Mouse (Mus musculus): ENCODE results near the gene Cpa2. TPM values are rescaled to one million over a fixed set of nuclear protein-coding genes. Genes with fewer than 3 reads are reported as not detected.

Gene Cpa2
- total RNA-seq, 2 experiments from 2014 or later: not detected

- ATAC-seq (replicated peaks; ENCODE audit: low FRiP score, poor library complexity, severe bottlenecking): no peak
These were observed 32.0 kb downstream of the Cpa2 start for GRCm38 (mm10) chr6:30573380-30573779.

- ATAC-seq (replicated peaks; ENCODE audit: low FRiP score, poor library complexity, severe bottlenecking): no peak
These were observed 33.6 kb downstream of the Cpa2 start for GRCm38 (mm10) chr6:30574945-30575344.

GRCm38 (mm10) chr6:30576477-30577203 is 35.3 kb downstream of the Cpa2 start:
- no peak for ATAC-seq (replicated peaks; ENCODE audit: low FRiP score, poor library complexity, severe bottlenecking)

- ATAC-seq (replicated peaks; ENCODE audit: low FRiP score, poor library complexity, severe bottlenecking): no peak
These were observed 38.8 kb downstream of the Cpa2 start for GRCm38 (mm10) chr6:30579961-30580840.

- no peak for ATAC-seq (replicated peaks; ENCODE audit: low FRiP score, poor library complexity, severe bottlenecking)
These were observed 39.4 kb downstream of the Cpa2 start for GRCm38 (mm10) chr6:30580841-30581176.

GRCm38 (mm10) chr6:30586886-30587442 is 45.6 kb downstream of the Cpa2 start:
- no peak for ATAC-seq (replicated peaks; ENCODE audit: low FRiP score, poor library complexity, severe bottlenecking)

GRCm38 (mm10) chr6:30589819-30590218 is 48.4 kb downstream of the Cpa2 start:
- ATAC-seq (replicated peaks; ENCODE audit: low FRiP score, poor library complexity, severe bottlenecking): no peak

GRCm38 (mm10) chr6:30591851-30592404 is 50.5 kb downstream of the Cpa2 start:
- no peak for ATAC-seq (replicated peaks; ENCODE audit: low FRiP score, poor library complexity, severe bottlenecking)

- ATAC-seq (replicated peaks; ENCODE audit: low FRiP score, poor library complexity, severe bottlenecking): no peak
These were observed 51.1 kb downstream of the Cpa2 start for GRCm38 (mm10) chr6:30592417-30592974.

- ATAC-seq (replicated peaks; ENCODE audit: low FRiP score, poor library complexity, severe bottlenecking): no peak
These were observed 53.0 kb downstream of the Cpa2 start for GRCm38 (mm10) chr6:30594364-30594763.

GRCm38 (mm10) chr6:30596230-30596898 is 55.0 kb downstream of the Cpa2 start:
- ATAC-seq (replicated peaks; ENCODE audit: low FRiP score, poor library complexity, severe bottlenecking): no peak

GRCm38 (mm10) chr6:30600033-30600432 is 58.7 kb downstream of the Cpa2 start:
- ATAC-seq (replicated peaks; ENCODE audit: low FRiP score, poor library complexity, severe bottlenecking): no peak

GRCm38 (mm10) chr6:30600995-30601394 is 59.6 kb downstream of the Cpa2 start:
- ATAC-seq (replicated peaks; ENCODE audit: low FRiP score, poor library complexity, severe bottlenecking): no peak

GRCm38 (mm10) chr6:30604342-30604867 is 63.0 kb downstream of the Cpa2 start:
- ATAC-seq (replicated peaks; ENCODE audit: low FRiP score, poor library complexity, severe bottlenecking): no peak

- ATAC-seq (replicated peaks; ENCODE audit: low FRiP score, poor library complexity, severe bottlenecking): no peak
These were observed 63.7 kb downstream of the Cpa2 start for GRCm38 (mm10) chr6:30605111-30605510.

GRCm38 (mm10) chr6:30605672-30606071 is 64.3 kb downstream of the Cpa2 start:
- no peak for ATAC-seq (replicated peaks; ENCODE audit: low FRiP score, poor library complexity, severe bottlenecking)

- no peak for ATAC-seq (replicated peaks; ENCODE audit: low FRiP score, poor library complexity, severe bottlenecking)
These were observed 69.3 kb downstream of the Cpa2 start, which contains the start of gene Cpa5 for GRCm38 (mm10) chr6:30610710-30611109. Gene Cpa5 (plus strand): TSS chr6:30611010.

- no peak for ATAC-seq (replicated peaks; ENCODE audit: low FRiP score, poor library complexity, severe bottlenecking)
These were observed 69.8 kb downstream of the Cpa2 start for GRCm38 (mm10) chr6:30611212-30611611.
